Mouse (Mus musculus) limb, embryonic 13.5 days (tissue): ENCODE measurements around the gene Manba. TPM values are rescaled to one million over a fixed set of nuclear protein-coding genes. Genes with fewer than 3 reads are reported as not detected.

Experiments used
- ATAC-seq: fragments of 200-750 bp; cut with Nextera tagmentation; 2 replicates; pipeline ENCODE4 v1.8.0; 2017; ENCODE audit warnings: low read depth, moderate number of reproducible peaks, moderate TSS enrichment; ENCODE audit not compliant: low FRiP score
- H3K27ac ChIP-seq: fragments of 300-500 bp; sonication (generic); 2 replicates; pipeline ENCODE4 v1.5.1; 2015; ENCODE audit warnings: inconsistent platforms, mild to moderate bottlenecking, moderate library complexity
- H3K27me3 ChIP-seq: fragments of 300-500 bp; sonication (generic); 2 replicates; pipeline ENCODE4 v1.6.1; 2015; ENCODE audit warnings: mild to moderate bottlenecking, inconsistent platforms
- H3K36me3 ChIP-seq: fragments of 300-500 bp; sonication (generic); 2 replicates; pipeline ENCODE4 v1.6.1; 2015; ENCODE audit warnings: inconsistent platforms, mild to moderate bottlenecking, moderate library complexity
- H3K4me1 ChIP-seq: fragments of 300-500 bp; sonication (generic); 2 replicates; pipeline ENCODE4 v1.6.1; 2015; ENCODE audit warnings: inconsistent platforms
- H3K4me2 ChIP-seq: fragments of 300-500 bp; sonication (generic); replicated peaks from 2 replicates; pipeline ENCODE4 v1.6.1; 2015; ENCODE audit warnings: inconsistent platforms, mild to moderate bottlenecking, moderate library complexity
- H3K4me3 ChIP-seq: fragments of 300-500 bp; sonication (generic); 2 replicates; pipeline ENCODE4 v1.5.1; 2015; ENCODE audit warnings: moderate library complexity, mild to moderate bottlenecking, inconsistent platforms
- H3K9ac ChIP-seq: fragments of 300-500 bp; sonication (generic); 2 replicates; pipeline ENCODE4 v1.6.1; 2015; ENCODE audit warnings: mild to moderate bottlenecking, inconsistent platforms
- H3K9me3 ChIP-seq: fragments of 300-500 bp; sonication (generic); 2 replicates; pipeline ENCODE4 v1.6.1; 2016; ENCODE audit warnings: inconsistent platforms
- WGBS: fragments of 180-500 bp; shearing (Covaris S2); methylation state at CpG from one replicate; pipeline ENCODE4 v1.1.7; 2015; 5-methylcytosine and 5-hydroxymethylcytosine counted together
- polyA plus RNA-seq: library from polyadenylated mRNA; unstranded; fragments of >200 nt; fragmentation: Nextera tagmentation; extraction: Ambion mirVana; gene quantifications from 2 replicates; pipeline ENCODE4 v1.2.1, GENCODE M21; 2015

The Manba gene
- polyA plus RNA-seq, 1 experiment from 2014 or later: 5.7 TPM

DNA sequence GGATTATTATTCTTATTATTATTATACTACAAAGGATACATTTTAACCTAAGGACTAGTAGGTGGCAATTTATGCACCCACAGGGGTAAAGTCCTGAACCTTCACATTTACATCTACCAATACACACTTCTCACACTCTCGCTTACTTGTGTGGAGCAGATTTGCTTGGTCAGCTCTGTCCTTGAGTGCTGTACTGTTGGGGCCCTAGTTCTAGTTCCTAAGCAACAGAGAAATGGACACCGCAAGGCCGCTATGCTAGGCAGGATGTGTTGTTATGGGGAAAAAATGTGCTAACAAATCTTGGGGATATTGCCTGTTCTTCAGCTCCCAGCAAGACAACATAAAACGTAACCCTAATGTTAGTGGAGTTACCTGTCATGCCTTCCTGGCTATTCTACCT is 106.6 kb downstream of the Manba start:
- peaks cover 73% of the 10 kb centered on the region for H3K36me3 ChIP-seq
- H3K4me1 ChIP-seq: peaks cover 15% of the 10 kb centered on the region; the same call in 1 of the 2 replicates
- WGBS: 92% methylated on average over 4 of the region's 4 CpGs
- no peak overlapping the region for H3K27ac ChIP-seq
- H3K4me3 ChIP-seq: no peak overlapping the region
- ATAC-seq: no peak
- H3K4me2 ChIP-seq: no peak overlapping the region
- no peaks in the 10 kb centered on the region for H3K27me3 ChIP-seq
- H3K9ac ChIP-seq: no peak overlapping the region
- no peaks in the 10 kb centered on the region for H3K9me3 ChIP-seq

DNA sequence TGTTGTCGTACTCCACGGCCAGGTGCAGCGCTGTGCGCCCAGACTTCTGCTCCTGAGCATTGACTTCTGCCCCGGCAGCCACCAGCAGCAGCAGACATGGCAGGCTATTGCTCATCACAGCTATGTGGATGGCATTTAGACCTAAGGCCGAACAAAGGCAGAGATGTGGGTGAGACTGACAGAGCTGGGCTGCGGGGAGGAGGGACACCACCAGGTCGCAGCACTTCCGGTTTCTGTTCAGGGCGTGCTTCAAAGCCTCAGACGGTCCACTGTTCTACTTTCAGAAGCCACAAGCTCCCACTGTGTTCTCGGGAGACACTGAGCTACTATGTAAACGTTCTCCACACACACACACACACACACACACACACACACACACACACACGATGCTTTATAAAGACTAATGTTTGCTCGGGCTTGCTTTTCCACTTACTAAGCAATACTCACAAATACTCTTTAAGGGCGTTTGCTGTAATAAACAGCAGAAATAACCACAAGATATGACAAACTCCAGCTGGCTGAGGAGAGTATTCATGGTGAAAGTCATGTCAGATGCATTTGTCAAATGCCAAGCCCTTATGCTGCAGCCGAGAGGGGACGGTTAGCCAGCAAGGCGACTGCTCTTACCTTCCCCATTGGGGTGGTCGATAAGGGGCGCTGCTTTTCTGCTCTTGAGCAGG is 109.0 kb downstream of the Manba start:
- Histone ChIP-seq H3K36me3 (peaks cover 57% of the 10 kb centered on the region), H3K9ac (no peak overlapping the region), H3K4me3 (no peak overlapping the region), H3K27me3 (no peaks in the 10 kb centered on the region), H3K27ac (no peak overlapping the region), H3K4me1 (peaks cover 15% of the 10 kb centered on the region; the same call in 1 of the 2 replicates), H3K4me2 (no peak overlapping the region), H3K9me3 (no peaks in the 10 kb centered on the region)
- 85% methylated on average over 21 of the region's 21 CpGs for WGBS
- ATAC-seq: no peak

DNA sequence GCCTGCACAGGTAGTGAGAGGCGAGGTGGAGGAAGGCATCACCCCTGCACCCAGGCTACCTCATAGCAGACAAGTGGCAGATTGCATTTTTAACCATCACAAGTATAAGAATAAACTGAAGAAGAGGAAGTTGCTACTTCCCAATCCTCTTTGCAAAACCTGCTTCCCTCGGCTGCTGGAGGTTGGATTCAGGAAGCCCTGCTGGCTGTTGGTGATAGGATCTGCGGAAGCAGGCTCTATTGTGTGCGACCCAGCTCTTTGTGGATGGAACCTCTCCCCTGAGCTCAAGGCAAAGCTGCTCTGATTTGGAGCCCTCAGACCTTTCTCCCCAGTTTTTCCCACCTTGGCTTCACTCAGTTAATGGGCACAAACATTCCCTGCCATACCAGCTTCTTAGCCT is 111.6 kb downstream of the Manba start:
- H3K9me3 ChIP-seq: no peaks in the 10 kb centered on the region
- peaks cover 57% of the 10 kb centered on the region for H3K36me3 ChIP-seq
- WGBS: 82% methylated on average over 4 of the region's 4 CpGs
- no peaks in the 10 kb centered on the region for H3K27me3 ChIP-seq
- H3K4me2 ChIP-seq: no peak overlapping the region
- no peak overlapping the region for H3K27ac ChIP-seq
- ATAC-seq: no peak
- H3K4me1 ChIP-seq: peaks cover 4% of the 10 kb centered on the region; the same call in 1 of the 2 replicates
- H3K9ac ChIP-seq: no peak overlapping the region
- H3K4me3 ChIP-seq: no peak overlapping the region

DNA sequence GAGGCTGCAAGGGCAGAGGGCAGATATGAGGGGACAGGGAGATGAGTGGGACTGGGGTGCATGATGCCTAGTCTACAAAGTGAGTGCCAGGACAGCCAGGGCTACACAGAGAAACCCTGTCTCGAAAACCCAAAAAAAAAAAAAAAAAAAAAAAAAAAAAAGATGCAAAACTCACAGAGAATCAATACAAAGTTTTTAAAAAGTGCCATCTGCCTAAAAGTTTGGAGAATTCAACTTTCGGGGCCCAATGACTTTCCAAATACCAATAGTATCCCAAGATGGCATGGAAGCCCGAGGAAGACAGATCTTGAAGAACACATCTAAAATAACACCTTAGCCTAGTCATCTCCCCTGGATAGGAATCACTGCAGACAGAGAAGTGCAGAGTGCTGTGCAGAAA is 112.9 kb downstream of the Manba start:
- Histone ChIP-seq H3K27ac (no peak overlapping the region), H3K9ac (no peak overlapping the region), H3K9me3 (no peaks in the 10 kb centered on the region), H3K27me3 (no peaks in the 10 kb centered on the region), H3K36me3 (peaks cover 62% of the 10 kb centered on the region), H3K4me3 (no peak overlapping the region), H3K4me1 (no peaks in the 10 kb centered on the region), H3K4me2 (no peak overlapping the region)
- WGBS: 85% methylated on average over 3 of the region's 3 CpGs
- ATAC-seq: no peak

DNA sequence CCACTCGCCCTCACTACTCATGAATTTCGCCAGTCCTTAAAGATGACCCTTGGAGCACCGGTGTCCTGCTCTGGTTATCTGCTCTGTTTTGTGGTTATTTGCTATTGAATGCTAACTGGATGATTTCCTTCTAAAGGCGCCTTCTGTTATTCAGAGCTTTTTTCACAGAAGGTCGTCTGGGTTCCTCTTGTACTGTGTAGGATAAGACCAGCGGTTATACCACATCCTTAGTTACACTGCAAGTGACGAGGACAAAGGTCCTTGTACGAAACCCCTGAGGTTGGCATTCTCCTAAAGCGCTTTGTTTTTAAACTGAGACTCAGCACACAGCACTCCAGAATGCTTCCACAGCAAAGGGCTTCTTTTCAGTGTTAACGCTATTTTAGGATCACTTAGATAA is 117.3 kb downstream of the Manba start:
- no peak overlapping the region for H3K9ac ChIP-seq
- no peak overlapping the region for H3K4me2 ChIP-seq
- H3K36me3 ChIP-seq: peaks cover 56% of the 10 kb centered on the region
- no peaks in the 10 kb centered on the region for H3K9me3 ChIP-seq
- whole genome bisulfite sequencing: 92% methylated on average over 10 of the region's 10 CpGs
- H3K4me1 ChIP-seq: peaks cover 9% of the 10 kb centered on the region
- no peak for ATAC-seq
- H3K27ac ChIP-seq: no peak overlapping the region
- H3K4me3 ChIP-seq: no peak overlapping the region
- H3K27me3 ChIP-seq: no peaks in the 10 kb centered on the region

DNA sequence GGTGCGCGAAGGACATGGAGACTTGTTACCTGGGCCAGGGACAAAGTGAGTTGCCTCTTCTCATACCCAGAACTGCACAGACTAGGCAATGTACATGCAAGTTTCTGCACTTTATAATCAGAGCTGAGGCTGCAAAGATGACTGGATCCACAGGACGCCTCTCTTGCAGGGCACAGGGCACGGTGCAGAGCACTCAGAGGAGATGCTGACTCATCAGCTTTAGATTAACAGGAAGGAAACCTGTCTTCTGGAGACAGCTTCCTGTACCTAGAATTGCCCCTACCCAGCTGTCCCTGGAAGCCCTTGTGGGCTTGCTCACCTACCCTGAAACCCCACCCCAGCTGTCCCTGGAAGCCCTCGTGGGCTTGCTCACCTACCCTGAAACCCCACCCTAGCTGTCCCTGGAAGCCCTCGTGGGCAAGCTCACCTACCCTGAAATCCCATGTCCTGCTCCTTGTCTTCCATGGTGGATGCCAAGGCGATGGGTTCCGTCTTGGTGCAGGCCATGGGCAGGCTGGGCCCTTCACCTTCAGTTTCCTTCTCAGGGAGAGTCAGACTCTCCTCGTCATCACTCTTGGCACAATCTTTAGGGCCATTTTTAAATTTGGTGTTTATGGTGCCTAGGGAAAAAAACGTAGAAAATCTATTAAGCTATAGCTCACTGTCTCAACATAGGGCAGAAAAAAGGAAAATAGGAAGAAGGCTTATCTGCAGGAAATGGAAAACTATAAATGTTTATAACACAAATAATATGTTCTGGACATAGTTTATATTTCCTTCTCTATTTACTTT is 119.4 kb downstream of the Manba start:
- H3K27me3 ChIP-seq: no peaks in the 10 kb centered on the region
- H3K9ac ChIP-seq: no peak overlapping the region
- ATAC-seq: no peak
- H3K27ac ChIP-seq: no peak overlapping the region
- H3K4me2 ChIP-seq: no peak overlapping the region
- peaks cover 9% of the 10 kb centered on the region for H3K4me1 ChIP-seq
- peaks cover 67% of the 10 kb centered on the region for H3K36me3 ChIP-seq
- no peaks in the 10 kb centered on the region for H3K9me3 ChIP-seq
- 85% methylated on average over 10 of the region's 10 CpGs for WGBS
- no peak overlapping the region for H3K4me3 ChIP-seq

DNA sequence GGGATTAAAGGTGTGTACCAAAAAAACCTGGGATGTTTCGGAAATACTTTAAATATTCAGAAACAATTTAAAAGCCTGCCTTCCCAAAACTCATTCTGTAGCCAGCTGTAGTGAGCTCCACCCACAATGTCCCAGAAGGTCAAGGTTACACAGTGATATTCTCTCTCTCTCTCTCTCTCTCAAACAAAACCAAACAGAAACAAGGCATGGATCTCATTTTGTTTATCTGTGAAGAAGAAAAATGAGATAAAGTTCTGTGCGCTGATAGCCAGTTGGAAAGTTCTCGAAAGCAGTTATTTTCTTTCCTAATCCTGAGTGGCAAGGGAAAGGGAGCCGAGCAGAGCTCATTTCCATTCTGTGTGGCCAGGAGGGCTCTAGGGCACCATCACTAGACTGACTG is 120.1 kb downstream of the Manba start:
- Histone ChIP-seq H3K27me3 (no peaks in the 10 kb centered on the region), H3K4me3 (no peak overlapping the region), H3K4me1 (peaks cover 9% of the 10 kb centered on the region), H3K27ac (no peak overlapping the region), H3K4me2 (no peak overlapping the region), H3K9me3 (no peaks in the 10 kb centered on the region), H3K9ac (no peak overlapping the region), H3K36me3 (peaks cover 68% of the 10 kb centered on the region)
- ATAC-seq: no peak
- WGBS: 81% methylated on average over 4 of the region's 4 CpGs

DNA sequence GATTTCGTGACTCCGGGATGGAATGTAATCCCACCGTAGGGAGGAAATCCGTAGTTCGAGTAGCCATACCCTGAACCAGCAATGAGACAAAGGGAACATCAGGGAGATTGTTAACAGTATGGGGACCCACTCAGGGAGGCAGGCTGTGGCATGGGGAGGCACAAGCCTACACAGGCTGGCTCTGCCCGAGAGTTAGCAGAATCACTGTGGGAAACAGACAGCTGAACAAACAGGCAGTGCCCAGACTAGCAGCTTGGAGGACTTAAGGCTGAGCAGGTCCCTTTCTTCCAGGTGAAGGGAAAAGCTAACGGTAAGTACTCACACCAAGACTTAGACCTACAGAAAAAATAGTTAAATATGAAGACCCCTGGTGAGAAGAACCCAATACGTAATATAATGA is 121.2 kb downstream of the Manba start:
- no peaks in the 10 kb centered on the region for H3K9me3 ChIP-seq
- H3K36me3 ChIP-seq: peaks cover 69% of the 10 kb centered on the region
- WGBS: 87% methylated on average over 8 of the region's 8 CpGs
- ATAC-seq: no peak
- peaks cover 9% of the 10 kb centered on the region for H3K4me1 ChIP-seq
- H3K9ac ChIP-seq: no peak overlapping the region
- H3K27me3 ChIP-seq: no peaks in the 10 kb centered on the region
- no peak overlapping the region for H3K4me3 ChIP-seq
- H3K4me2 ChIP-seq: no peak overlapping the region
- no peak overlapping the region; the same call in 1 of the 2 replicates for H3K27ac ChIP-seq

DNA sequence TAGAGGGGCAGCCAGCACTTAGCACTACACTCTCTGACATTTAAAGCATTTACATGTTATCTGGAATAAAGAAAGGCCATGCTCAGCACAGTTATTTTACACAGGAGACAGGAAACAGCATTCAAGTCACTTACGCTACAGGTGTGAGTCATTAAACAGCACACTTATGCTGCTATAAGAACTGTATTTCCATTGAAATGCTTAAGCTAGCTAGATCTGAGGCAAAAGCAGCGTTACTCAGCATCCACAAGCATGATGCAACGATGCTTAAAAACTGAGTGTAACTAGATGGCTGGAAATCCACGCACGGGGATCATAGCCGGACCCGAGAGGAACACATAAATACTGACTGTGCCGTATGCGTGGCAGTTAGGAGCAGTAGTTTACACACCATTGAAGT is 121.6 kb downstream of the Manba start:
- no peak overlapping the region for H3K9ac ChIP-seq
- no peaks in the 10 kb centered on the region for H3K9me3 ChIP-seq
- ATAC-seq: no peak
- H3K27ac ChIP-seq: no peak overlapping the region; the same call in 1 of the 2 replicates
- H3K36me3 ChIP-seq: peaks cover 69% of the 10 kb centered on the region
- H3K4me2 ChIP-seq: no peak overlapping the region
- 69% methylated on average over 9 of the region's 9 CpGs for WGBS
- H3K4me3 ChIP-seq: no peak overlapping the region
- H3K27me3 ChIP-seq: no peaks in the 10 kb centered on the region
- H3K4me1 ChIP-seq: peaks cover 9% of the 10 kb centered on the region

DNA sequence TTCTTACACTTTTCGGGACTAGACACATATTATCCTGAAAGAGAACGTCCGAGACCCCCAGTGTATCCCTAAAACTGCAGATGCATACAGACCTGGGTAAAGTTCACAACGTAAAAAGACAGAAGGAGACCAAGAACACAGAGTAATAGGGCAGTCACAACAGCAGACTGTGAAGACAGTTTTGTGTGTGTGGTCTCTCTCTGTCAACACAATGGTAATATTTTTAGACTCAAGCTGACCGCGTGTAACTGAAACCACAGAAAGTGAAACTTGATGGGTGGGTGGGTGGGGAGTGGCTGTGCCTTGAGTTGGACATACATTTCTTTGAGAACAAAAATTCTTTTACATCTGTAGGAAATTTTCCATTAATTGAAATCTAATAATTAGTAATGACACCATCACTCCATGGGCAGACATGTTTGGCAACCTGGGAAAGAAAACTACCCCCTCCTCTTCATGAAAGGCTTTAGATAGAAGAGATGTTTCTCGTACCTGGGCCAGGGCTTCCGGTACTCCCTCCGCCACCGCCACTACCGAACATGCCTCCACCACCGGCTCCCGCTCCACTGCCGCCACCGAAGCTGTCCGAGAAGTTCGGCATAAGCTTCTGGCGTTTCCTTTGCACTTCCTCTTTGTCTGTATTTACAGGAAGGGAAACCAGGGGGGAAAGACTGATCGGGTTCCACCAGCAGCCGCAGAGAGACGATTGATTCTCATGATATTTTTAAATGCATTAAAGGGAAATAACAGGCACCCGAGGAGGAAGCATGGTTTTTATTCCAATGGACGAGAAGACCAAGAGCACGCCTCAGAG is 122.5 kb downstream of the Manba start:
- Histone ChIP-seq H3K27ac (no peak overlapping the region), H3K4me2 (no peak overlapping the region), H3K4me3 (no peak overlapping the region), H3K27me3 (no peaks in the 10 kb centered on the region), H3K4me1 (peaks cover 9% of the 10 kb centered on the region), H3K36me3 (peaks cover 69% of the 10 kb centered on the region), H3K9me3 (no peaks in the 10 kb centered on the region), H3K9ac (no peak overlapping the region)
- ATAC-seq: no peak
- 84% methylated on average over 24 of the region's 24 CpGs for WGBS

DNA sequence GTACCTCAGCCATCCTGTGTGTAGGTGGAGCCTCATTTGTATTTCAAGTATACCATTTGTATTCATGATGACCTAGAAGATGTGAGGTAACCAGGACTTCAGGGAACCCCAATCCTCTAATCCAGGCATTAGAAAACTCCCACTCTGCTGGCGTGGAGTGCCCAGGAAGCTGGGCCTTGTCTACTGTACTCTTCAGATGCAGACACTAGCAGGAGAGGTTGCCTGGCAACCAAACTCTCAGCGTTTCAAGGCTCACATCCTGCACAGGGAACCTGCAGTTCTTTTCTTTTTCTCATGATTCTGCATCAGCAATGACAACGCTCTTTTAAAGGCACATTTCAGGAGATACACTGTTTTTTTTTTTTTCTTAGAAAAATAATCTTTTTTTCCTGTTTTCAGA is 124.8 kb downstream of the Manba start:
- Histone ChIP-seq H3K27me3 (no peaks in the 10 kb centered on the region), H3K9me3 (no peaks in the 10 kb centered on the region), H3K4me1 (peaks cover 9% of the 10 kb centered on the region), H3K4me2 (no peak overlapping the region), H3K4me3 (no peak overlapping the region), H3K36me3 (peaks cover 68% of the 10 kb centered on the region), H3K9ac (no peak overlapping the region), H3K27ac (no peak overlapping the region)
- 81% methylated on average over 3 of the region's 3 CpGs for WGBS
- ATAC-seq: no peak

DNA sequence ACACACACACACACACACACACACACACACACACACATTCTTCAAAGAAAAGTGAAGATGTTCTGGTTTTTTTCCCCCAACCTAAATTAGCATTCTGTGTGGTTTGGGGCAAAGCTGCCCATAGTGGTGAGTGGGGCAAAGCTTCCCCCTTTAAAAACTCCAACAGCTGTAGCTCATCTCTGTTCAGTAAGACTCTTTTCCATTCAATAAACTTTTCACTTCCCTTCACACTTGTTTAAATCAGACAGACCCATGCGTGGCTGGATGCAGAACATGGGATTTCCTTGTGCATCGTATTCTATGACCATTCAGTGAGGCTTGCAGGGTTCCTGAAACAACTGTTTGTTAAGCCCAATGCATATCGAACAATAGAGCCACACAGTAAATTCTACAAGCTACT is 129.0 kb downstream of the Manba start:
- Histone ChIP-seq H3K36me3 (peaks cover 89% of the 10 kb centered on the region), H3K4me3 (no peak overlapping the region)

More for the DNA sequence above, 129.0 kb downstream of the Manba start:
- Histone ChIP-seq H3K27me3 (no peaks in the 10 kb centered on the region), H3K27ac (no peak overlapping the region), H3K4me1 (no peaks in the 10 kb centered on the region), H3K4me2 (no peak overlapping the region), H3K9me3 (no peaks in the 10 kb centered on the region), H3K9ac (no peak overlapping the region)
- 89% methylated on average over 3 of the region's 3 CpGs for WGBS
- no peak for ATAC-seq
